Mouse (Mus musculus) intestine, embryonic 14.5 days (tissue): ENCODE measurements around the gene Extl2. TPM values are rescaled to one million over a fixed set of nuclear protein-coding genes. Genes with fewer than 3 reads are reported as not detected.

ENCODE experiments used
- ATAC-seq: fragments of 200-750 bp; cut with Nextera tagmentation; replicated peaks from 2 replicates; pipeline ENCODE4 v1.8.0; 2017; ENCODE audit warnings: low read depth, moderate number of reproducible peaks, moderate TSS enrichment, moderate library complexity; ENCODE audit not compliant: low FRiP score, low TSS enrichment
- DNase-seq: peaks from one replicate; pipeline ENCODE4 v3.0.0-alpha.2; 2018; ENCODE audit warnings: low spot score
- H3K27ac ChIP-seq: fragments of 300-500 bp; sonication (generic); 2 replicates; pipeline ENCODE4 v1.5.1; 2014; ENCODE audit warnings: low read depth, mild to moderate bottlenecking, control low read depth
- H3K27me3 ChIP-seq: fragments of 300-500 bp; sonication (generic); replicated peaks from 2 replicates; pipeline ENCODE4 v1.6.1; 2014; ENCODE audit warnings: low read length, control low read depth; ENCODE audit not compliant: control insufficient read depth, insufficient read depth
- H3K36me3 ChIP-seq: fragments of 300-500 bp; sonication (generic); 2 replicates; pipeline ENCODE4 v1.6.1; 2014; ENCODE audit warnings: low read length, control low read depth; ENCODE audit not compliant: control insufficient read depth, insufficient read depth
- H3K4me1 ChIP-seq: fragments of 300-500 bp; sonication (generic); replicated peaks from 2 replicates; pipeline ENCODE4 v1.6.1; 2014; ENCODE audit warnings: low read length, control low read depth, mixed read lengths; ENCODE audit not compliant: control insufficient read depth, insufficient read depth
- H3K4me2 ChIP-seq: fragments of 300-500 bp; sonication (generic); 2 replicates; pipeline ENCODE4 v1.6.1; 2014; ENCODE audit warnings: low read length
- H3K4me3 ChIP-seq: fragments of 300-500 bp; sonication (generic); 2 replicates; pipeline ENCODE4 v1.5.1; 2014; ENCODE audit warnings: low read depth, low read length, control low read depth, mixed read lengths
- H3K9ac ChIP-seq: fragments of 300-500 bp; sonication (generic); 2 replicates; pipeline ENCODE4 v1.6.1; 2014; ENCODE audit warnings: mild to moderate bottlenecking, low read length
- H3K9me3 ChIP-seq: fragments of 300-500 bp; sonication (generic); 2 replicates; pipeline ENCODE4 v1.6.1; 2016; ENCODE audit warnings: low read length, control low read depth; ENCODE audit not compliant: control insufficient read depth
- WGBS: fragments of 180-500 bp; shearing (Covaris S2); extraction: QIAGEN DNeasy Blood & Tissue Kit; methylation state at CpG from one replicate; pipeline ENCODE4 v1.1.7; 2014; 5-methylcytosine and 5-hydroxymethylcytosine counted together
- polyA plus RNA-seq: library from polyadenylated mRNA; unstranded; fragments of >200 nt; fragmentation: Nextera tagmentation; extraction: Ambion mirVana; gene quantifications from 2 replicates; pipeline ENCODE4 v1.2.1, GENCODE M21; 2014

Gene Extl2
- polyA plus RNA-seq, 1 experiment from 2014 or later: 21.5 TPM

DNA sequence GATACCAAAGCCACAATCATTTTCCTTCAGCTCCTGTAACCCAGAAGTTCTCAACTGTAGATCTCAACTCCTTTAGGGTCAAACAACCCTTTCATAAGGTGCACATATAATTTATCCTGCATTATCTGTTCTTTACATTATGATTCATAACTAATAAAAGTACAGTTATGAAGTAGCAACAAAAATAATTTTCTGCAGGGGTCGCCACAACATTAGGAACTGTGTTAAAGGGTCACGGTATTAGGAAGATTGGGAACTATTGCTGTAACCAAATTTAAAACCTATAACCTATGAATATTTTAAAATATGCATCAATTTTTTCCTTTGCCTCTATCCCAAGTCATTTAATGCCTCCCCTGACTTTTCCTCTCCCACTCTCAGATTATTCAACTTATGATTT lies 38.7 kb downstream of the Extl2 start:
- Histone ChIP-seq H3K9me3 (no peaks in the 10 kb centered on the region), H3K27me3 (no peaks in the 10 kb centered on the region), H3K4me1 (0 out of 2 replicates have a peak, but pooled peaks cover 3% of the 10 kb centered on the region), H3K4me2 (no peak overlapping the region), H3K4me3 (no peak overlapping the region), H3K36me3 (no peaks in the 10 kb centered on the region), H3K9ac (no peak overlapping the region), H3K27ac (no peak overlapping the region)
- WGBS: 88% methylated on average over 2 of the region's 2 CpGs
- ATAC-seq: no peak
- DNase-seq: no peak

DNA sequence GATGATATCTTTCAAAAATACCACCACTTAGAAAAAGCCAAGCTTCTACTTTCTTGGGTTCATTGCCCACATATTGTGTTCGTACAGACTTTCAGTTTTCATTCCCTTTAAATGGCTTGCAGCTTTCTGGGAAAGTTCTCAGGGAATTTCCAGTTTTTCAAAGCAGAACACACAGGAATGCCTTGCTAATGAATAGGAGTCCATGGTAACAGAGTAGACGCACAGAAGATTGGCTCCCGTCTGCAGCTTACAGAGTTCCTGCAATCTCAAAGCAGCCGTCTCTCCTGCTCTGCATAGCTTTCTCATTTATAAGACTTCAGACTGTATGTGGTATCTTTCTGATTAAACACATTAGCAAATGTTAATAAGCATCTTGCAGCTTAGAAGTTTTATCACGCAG lies 39.8 kb downstream of the Extl2 start:
- Histone ChIP-seq H3K4me2 (no peak overlapping the region), H3K9ac (no peak overlapping the region), H3K4me3 (no peak overlapping the region), H3K36me3 (no peaks in the 10 kb centered on the region), H3K9me3 (no peaks in the 10 kb centered on the region), H3K27me3 (no peaks in the 10 kb centered on the region), H3K4me1 (0 out of 2 replicates have a peak, but pooled peaks cover 4% of the 10 kb centered on the region), H3K27ac (no peak overlapping the region)
- 55% methylated on average over 5 of the region's 5 CpGs for WGBS
- DNase-seq: no peak
- ATAC-seq: no peak

DNA sequence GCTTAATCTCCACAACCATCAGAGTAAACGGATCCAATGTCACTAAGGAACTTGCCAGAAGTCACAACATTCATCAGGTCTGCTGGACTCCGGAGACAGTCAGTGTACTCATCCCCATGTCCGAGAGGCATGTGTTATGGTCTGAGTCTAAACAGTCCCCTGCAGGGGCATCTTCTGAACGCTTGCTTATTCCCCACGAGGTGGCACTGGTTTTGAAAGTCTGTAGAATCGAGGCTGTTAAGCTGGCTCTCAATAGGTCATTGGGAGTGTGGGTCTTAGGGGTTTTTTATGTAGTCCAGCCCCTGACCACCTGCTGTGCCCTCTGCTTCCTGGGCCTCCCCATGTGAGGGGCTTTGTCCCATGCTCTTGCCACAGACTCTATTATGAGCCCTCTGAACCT lies 49.8 kb downstream of the Extl2 start:
- ATAC-seq: no peak
- H3K27me3 ChIP-seq: no peaks in the 10 kb centered on the region
- WGBS: 52% methylated on average over 6 of the region's 6 CpGs
- H3K36me3 ChIP-seq: no peaks in the 10 kb centered on the region
- H3K27ac ChIP-seq: no peak overlapping the region
- H3K9ac ChIP-seq: no peak overlapping the region
- H3K4me1 ChIP-seq: no peaks in the 10 kb centered on the region
- no peaks in the 10 kb centered on the region for H3K9me3 ChIP-seq
- no peak overlapping the region for H3K4me2 ChIP-seq
- no peak for DNase-seq
- H3K4me3 ChIP-seq: no peak overlapping the region

GRCm38 (mm10) chr3:116060320-116060719 lies 53.1 kb downstream of the Extl2 start:
- no peaks in the 10 kb centered on the region for H3K9me3 ChIP-seq
- H3K4me1 ChIP-seq: no peaks in the 10 kb centered on the region
- H3K36me3 ChIP-seq: no peaks in the 10 kb centered on the region
- H3K4me3 ChIP-seq: no peak overlapping the region
- no peak overlapping the region for H3K4me2 ChIP-seq
- H3K27ac ChIP-seq: no peak overlapping the region
- ATAC-seq (no peak), DNase-seq (no peak)
- H3K27me3 ChIP-seq: no peaks in the 10 kb centered on the region
- no peak overlapping the region for H3K9ac ChIP-seq
- WGBS: 73% methylated on average over 5 of the region's 5 CpGs

DNA sequence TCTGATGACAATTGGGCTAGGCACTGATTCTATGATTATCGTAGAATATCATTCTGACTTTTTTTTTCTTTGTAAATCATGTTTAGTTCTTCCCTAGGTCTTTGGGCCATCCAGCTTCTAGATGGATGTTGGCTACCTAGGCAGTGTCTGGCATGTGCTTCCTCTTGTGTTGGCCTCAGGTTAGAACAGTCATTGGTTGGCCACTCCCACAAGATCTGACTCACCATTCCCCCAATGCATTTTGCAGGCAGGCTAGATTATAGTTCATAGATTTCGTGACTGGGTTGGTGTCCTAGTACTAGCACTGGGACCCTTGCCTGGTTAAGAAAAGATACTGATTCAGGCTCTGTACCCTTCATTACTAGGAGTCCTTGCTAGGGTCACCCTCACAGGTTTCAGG lies 54.9 kb downstream of the Extl2 start:
- Histone ChIP-seq H3K9ac (no peak overlapping the region), H3K27me3 (no peaks in the 10 kb centered on the region), H3K4me2 (no peak overlapping the region), H3K27ac (no peak overlapping the region), H3K36me3 (no peaks in the 10 kb centered on the region), H3K4me3 (no peak overlapping the region), H3K9me3 (no peaks in the 10 kb centered on the region), H3K4me1 (no peaks in the 10 kb centered on the region)
- no peak for ATAC-seq
- no peak for DNase-seq
- WGBS: 90% methylated on average over 2 of the region's 2 CpGs

GRCm38 (mm10) chr3:116072584-116072983 lies 65.3 kb downstream of the Extl2 start:
- 87% methylated on average over 2 of the region's 2 CpGs for WGBS
- ATAC-seq: no peak

DNA sequence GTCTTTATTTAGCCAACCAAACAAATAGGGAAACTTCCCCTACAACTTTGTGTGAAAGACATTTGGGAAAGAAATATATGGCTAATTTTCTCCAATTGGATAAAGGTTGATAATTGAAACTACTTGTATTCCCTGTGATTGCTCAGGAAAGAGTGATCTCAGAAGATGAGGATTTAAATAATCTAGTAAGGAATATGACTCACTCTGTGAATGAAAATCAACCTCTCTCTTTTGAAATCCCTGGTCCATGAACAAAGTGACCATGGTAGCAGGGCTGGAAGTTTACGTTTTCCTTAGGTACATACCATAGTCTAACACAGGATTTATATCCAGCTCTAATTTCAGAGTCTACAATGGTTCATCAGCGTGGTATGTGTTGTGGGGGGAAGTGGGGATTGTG lies 69.5 kb downstream of the Extl2 start:
- Histone ChIP-seq H3K4me3 (no peak overlapping the region), H3K36me3 (no peaks in the 10 kb centered on the region), H3K9me3 (no peaks in the 10 kb centered on the region), H3K4me2 (no peak overlapping the region), H3K9ac (no peak overlapping the region), H3K4me1 (peaks cover 11% of the 10 kb centered on the region; the same call in 1 of the 2 replicates), H3K27ac (no peak overlapping the region), H3K27me3 (no peaks in the 10 kb centered on the region)
- ATAC-seq (no peak), DNase-seq (no peak)
- 72% methylated on average over 2 of the region's 2 CpGs for WGBS

More at GRCm38 (mm10) chr3:116072584-116072983, 65.3 kb downstream of the Extl2 start:
- Histone ChIP-seq H3K36me3 (no peaks in the 10 kb centered on the region), H3K9ac (no peak overlapping the region), H3K4me3 (no peak overlapping the region), H3K27me3 (no peaks in the 10 kb centered on the region), H3K9me3 (no peaks in the 10 kb centered on the region), H3K4me2 (no peak overlapping the region), H3K27ac (no peak overlapping the region), H3K4me1 (no peaks in the 10 kb centered on the region)
- no peak for DNase-seq

DNA sequence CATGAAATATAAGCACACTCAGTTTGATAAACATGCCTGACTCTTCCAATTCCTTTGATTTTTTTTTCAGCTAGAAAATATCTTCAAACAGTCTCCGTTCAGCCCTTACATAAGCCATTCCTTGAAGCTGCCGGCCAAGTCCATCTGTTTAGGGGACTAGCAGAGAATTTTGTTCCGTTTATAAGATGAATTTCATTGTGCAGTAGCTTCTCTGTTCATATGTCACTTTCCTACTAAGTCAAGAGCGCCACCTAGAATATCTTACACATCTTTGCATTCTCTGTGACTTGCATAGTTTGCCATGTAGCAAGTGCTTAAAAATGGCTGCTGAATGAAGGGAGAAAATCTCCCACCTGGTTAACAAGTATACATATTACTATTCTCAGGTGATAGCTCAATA lies 71.2 kb downstream of the Extl2 start:
- no peak overlapping the region for H3K4me3 ChIP-seq
- no peaks in the 10 kb centered on the region for H3K36me3 ChIP-seq
- WGBS: 45% methylated on average over 4 of the region's 4 CpGs
- DNase-seq: no peak
- ATAC-seq: no peak
- H3K9me3 ChIP-seq: no peaks in the 10 kb centered on the region
- H3K4me1 ChIP-seq: peaks cover 11% of the 10 kb centered on the region; the same call in 1 of the 2 replicates
- H3K27me3 ChIP-seq: no peaks in the 10 kb centered on the region
- H3K4me2 ChIP-seq: no peak overlapping the region
- H3K27ac ChIP-seq: no peak overlapping the region
- no peak overlapping the region for H3K9ac ChIP-seq
